Mouse (Mus musculus) left cerebral cortex, postnatal 14 days (tissue): ENCODE results near the gene Aldh1l1. TPM values are rescaled to one million over a fixed set of nuclear protein-coding genes. Genes with fewer than 3 reads are reported as not detected.

Experiments used
- DNase-seq, 2 experiments: peaks; one replicate each; pipeline ENCODE4 v3.0.0; 2021 to 2022; ENCODE audit warnings: low spot score in 2 of 2, mixed read lengths in 1 of 2
- intact Hi-C: fragments of 180-260 bp; cut with DNase I; formaldehyde crosslinking; loops from one replicate; pipeline ENCODE4 v1.15.1; 2025
- total RNA-seq, 2 experiments: library from RNA; stranded (reverse); gene quantifications; 2 replicates each; pipeline ENCODE4 v1.2.3; 2021

Gene Aldh1l1
- total RNA-seq, 2 experiments from 2014 or later: 61.4 to 65.8 TPM

- intact Hi-C loops: no loop called here
Observed at GRCm38 (mm10) chr6:90468216-90468615, 18.0 kb upstream of the Aldh1l1 start.

GRCm38 (mm10) chr6:90469041-90469440, 17.2 kb upstream of the Aldh1l1 start:
- intact Hi-C loops: no loop called here
- DNase-seq: no peak

More at GRCm38 (mm10) chr6:90468216-90468615, 18.0 kb upstream of the Aldh1l1 start:
- no peak for DNase-seq

GRCm38 (mm10) chr6:90470255-90470654, 16.0 kb upstream of the Aldh1l1 start:
- DNase-seq: no peak
- intact Hi-C loops: no loop called here

- intact Hi-C loops: no loop called here
- DNase-seq: peak; percentile 62 to 81
Observed at GRCm38 (mm10) chr6:90470947-90471541, 15.2 kb upstream of the Aldh1l1 start.

GRCm38 (mm10) chr6:90472079-90472478, 14.1 kb upstream of the Aldh1l1 start:
- intact Hi-C loops: no loop called here
- DNase-seq: no peak

GRCm38 (mm10) chr6:90472697-90473096, 13.5 kb upstream of the Aldh1l1 start:
- no peak for DNase-seq
- intact Hi-C loops: no loop called here

DNA sequence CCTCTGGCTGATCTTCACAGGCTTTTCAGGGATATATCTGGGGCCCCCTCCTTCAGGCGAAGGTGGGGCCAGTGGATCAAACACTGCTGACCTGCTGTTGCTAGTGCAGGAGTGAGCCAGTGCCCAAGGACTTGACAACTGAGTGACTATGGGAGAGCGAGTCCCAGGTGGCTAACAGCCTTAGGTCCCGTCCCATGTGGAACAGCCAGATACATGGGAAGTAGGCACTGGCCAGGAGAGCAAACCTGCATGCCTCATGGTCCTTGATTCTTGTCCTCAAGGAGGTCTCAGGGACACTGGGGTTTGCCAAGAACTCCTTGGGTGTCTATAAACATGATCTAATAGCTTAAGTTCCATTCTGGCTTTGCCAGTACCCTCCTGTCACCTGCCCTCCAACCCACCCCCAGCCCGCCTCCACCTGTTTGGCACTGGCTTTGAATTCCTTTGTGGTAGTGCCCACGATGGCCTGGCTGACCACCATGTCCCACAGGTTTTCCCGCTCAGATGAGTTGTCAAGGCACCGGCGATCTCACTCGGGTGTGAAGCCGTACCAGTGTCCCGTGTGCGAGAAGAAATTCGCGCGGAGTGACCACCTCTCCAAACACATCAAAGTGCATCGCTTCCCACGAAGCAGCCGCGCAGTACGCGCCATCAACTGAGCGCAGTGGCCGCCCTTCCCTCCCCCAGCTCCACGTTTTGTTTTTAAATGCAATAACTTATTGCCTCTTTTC, 12.4 kb upstream of the Aldh1l1 start:
- intact Hi-C loops: no loop called here
- no peak for DNase-seq

GRCm38 (mm10) chr6:90474361-90474750, 11.9 kb upstream of the Aldh1l1 start:
- DNase-seq: no peak
- intact Hi-C loops: no loop called here

DNA sequence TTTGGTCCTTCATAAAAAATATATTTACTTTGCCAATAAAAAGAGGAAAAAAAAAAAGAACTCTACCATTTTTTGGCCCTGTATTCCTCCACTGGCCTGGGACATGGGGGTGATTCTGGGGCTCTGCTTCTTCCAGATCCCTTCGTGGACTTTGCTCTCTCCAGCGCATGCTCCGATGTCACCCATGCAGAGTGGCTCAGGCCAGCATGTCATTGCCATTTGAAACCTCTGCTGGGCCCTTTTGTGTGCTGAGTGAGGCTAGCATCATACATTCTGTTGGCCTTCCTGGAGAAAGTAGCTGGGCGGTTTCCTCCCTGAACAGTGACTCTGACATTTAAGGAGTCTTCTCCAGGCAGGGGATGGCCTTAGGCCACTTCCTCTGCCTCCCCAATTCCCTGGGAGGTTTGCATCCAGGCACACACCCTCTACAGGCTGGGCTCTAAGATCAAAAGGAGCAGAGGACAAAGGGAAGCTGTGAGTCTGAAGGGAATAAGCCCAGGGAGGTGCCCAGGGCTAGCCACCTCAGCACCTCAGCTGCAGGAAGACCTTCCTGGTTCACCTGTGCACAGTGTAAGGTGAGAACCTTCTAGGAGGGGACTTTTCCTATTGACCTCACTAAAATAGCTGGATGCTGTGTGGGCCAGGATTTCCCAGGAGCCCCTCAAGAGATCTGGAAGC, 10.9 kb upstream of the Aldh1l1 start:
- intact Hi-C loops: no loop called here
- DNase-seq: no peak

- DNase-seq: no peak
- intact Hi-C loops: no loop called here
Observed at GRCm38 (mm10) chr6:90475854-90476212, 10.4 kb upstream of the Aldh1l1 start.

DNA sequence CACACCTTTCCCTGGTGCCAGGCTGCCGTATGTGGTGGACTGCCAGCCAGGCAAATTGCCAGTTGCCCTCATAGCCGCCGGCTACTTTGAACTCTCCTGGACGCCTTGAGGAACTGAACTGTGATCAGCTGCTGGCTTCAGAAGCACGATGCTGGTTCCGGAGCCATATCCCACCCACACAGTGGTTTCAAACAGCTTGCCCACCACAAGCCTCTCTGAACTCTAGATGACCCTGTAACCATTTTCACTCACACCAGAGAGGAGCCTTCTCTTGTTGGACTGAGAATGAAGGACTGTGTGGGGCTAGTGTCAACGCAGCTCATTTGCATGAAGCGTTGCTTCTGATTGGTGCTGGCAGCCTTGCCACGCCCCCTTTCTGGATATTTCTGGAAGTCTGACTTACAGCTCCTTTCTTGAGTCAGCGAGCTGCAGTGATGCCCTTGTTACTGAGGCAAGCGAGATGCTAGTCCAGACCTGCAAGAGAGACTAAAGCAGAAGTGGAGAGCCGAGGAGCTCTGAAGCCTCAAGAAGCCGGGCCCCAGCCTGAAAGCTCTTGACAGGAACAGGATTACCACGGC, 9.2 kb upstream of the Aldh1l1 start:
- DNase-seq: peak; percentile 52 to 82
- intact Hi-C loops: no loop called here

DNA sequence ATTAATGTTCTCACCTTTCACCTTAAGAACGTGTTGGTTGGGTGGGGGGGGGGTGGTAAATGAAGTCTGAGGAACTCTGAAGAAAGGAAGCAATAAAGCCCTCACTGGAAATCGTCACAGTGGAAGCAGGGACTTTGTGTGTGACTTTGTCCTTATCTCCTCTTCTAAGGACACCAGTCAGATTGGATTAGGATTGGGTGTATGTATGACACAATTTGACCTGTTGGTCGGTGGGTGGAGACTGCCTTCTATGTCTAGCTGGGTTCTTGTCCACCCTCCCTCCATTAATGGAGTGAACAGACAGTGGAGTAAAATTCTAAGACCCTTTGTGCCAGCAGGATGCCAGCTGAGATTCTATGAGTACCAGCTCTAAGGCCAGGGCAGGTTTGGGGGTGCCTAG, 2.0 kb upstream of the Aldh1l1 start:
- intact Hi-C loops: no loop called here
- DNase-seq: no peak

GRCm38 (mm10) chr6:90484876-90485275, 1.4 kb upstream of the Aldh1l1 start:
- intact Hi-C loops: no loop called here
- DNase-seq: peak; percentile 24 to 62

- no peak for DNase-seq
- intact Hi-C loops: no loop called here
Observed at GRCm38 (mm10) chr6:90487531-90487930, 1.3 kb downstream of the Aldh1l1 start.

- DNase-seq: no peak
- intact Hi-C loops: no loop called here
Observed at GRCm38 (mm10) chr6:90489532-90489931, 3.3 kb downstream of the Aldh1l1 start.

- DNase-seq: peak; percentile 36 to 49
- intact Hi-C loops: no loop called here
Observed at GRCm38 (mm10) chr6:90490976-90491375, 4.7 kb downstream of the Aldh1l1 start.

DNA sequence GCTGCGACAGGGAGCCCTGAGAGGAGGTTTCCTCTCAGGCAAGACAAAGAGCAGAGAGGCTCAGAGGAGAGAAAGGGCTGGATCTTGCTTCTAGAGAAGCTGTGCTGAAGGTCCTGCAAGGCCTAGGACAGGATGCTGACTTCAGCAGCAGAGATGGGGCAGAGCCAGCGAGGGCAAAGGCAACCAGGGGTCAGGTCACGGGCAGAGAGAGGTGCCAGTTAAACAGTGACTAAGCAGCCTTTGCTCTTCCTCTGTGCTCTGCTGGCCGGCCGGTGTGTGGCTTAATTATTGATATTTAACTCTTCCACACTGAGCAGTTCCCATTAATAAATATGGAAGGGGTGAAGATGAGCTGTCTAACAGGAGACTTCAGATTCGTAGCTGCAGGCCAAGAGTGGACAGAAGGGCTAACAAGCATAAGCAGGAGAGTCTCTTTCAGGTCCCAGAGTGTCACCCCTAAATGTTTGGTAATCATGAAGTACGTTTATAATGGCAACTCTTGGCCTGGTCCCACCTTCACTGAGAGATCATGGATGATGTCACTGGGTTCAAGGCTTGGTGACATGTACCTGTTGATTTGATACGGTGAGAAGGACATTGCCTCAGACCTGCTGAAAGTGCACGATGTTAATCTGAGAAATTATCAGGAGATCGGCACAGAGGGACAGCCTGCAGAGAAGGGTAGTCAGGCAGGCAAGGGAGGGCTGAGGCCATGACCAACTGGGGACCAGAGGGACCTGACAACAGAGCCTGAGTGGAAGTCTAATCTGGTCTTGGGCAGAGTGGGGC, 5.9 kb downstream of the Aldh1l1 start:
- DNase-seq: no peak
- intact Hi-C loops: no loop called here

DNA sequence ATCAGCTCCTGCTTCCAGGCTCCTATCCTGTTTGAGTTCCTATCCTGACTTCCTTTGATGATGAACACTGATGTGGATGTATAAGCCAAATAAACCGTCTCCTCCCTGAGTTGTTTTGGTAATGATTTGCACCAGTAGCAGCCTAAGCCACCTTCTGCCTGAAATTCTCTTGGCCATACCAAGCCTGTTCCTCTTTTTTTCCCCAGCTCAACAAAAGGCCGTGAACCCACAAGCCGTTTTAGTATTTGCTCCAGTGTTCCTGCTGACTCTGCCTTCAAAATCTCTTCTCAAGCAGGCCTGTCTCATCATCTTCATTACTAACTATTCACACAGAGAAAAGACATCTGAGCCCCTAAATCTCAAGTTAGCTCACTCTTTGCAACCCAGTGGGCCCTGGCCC, 7.9 kb downstream of the Aldh1l1 start:
- intact Hi-C loops: no loop called here
- DNase-seq: no peak

DNA sequence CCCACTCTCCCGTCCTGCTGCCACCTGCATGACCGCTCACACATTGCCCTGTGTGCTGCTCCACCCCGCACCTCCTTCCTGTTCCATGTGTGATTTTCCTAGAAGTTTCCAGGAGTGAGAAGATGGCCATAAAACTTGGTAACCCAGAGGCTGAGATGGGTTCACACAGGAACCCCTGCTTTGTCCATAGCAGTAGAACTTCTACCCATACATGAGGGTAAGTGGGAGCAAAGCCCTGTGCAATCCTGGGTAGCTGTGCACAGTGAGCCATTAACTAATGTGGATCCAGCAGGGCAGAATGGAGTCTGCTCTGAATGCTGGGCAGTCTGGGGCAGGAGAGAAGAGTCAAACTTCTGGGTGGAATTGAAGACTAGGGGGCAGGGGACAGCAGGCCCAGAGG, 8.3 kb downstream of the Aldh1l1 start:
- intact Hi-C loops: no loop called here
- DNase-seq: no peak
